Mouse (Mus musculus) T-helper 1 cell (primary cell): ENCODE measurements at regions not wholly inside any gene's neighbourhood (a gene's known extent, or its start where the extent isn't known, plus 50 kb on each side); places are given as distances from the start of the nearest gene placed in this dataset.
"Not testable (repeated sequence)": the region's sequence is repeated elsewhere in the genome, so short reads cannot be mapped to it uniquely, and the experiment has no call there.

Source experiments
- in situ Hi-C: fragments of 300-600 bp; cut with MboI, MseI; formaldehyde crosslinking; loops from one replicate; pipeline ENCODE4 v1.15.1; 2025; ENCODE audit warnings: high pct_unique_total_duplicates

DNA sequence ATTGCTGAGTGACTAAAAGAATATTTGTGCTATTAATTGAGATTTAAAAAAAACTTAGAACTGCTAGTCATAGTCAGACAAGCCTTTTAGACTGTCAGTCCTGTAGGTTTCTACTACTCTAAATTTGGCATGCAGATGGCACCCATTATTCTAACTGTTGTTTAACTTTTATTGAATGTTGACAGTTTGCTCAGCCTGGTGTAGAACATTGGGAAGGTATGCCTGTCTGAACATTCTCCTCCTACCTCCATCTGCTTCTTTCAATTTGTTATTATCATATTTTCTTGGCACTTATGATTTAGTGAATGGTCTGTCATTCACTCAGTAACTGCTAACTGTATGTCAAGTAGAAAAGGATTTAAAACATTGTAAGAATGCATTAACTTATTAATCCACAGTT lies 130.9 kb downstream of the Gmnc start:
- in situ Hi-C loops = no loop called here

DNA sequence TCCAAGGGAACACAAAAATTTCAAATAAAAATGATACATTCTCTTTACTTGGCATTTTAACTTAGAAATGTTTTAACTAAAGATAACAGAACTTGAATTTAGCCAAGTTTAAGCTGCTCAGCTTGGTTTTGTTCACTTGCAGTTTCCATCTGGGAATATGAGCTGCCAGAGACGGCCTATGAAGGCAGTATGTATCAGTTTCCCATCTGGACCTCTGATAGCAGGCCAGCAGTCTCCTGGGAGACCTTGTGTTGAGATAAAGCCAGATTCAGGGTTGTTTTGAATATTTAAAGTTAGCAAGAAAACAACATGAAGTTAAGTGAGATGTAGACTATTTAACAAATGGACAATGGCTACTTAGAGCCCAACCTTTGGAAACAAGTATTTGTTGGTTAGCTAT lies 142.3 kb downstream of the Gmnc start:
- in situ Hi-C loops = no loop called here

DNA sequence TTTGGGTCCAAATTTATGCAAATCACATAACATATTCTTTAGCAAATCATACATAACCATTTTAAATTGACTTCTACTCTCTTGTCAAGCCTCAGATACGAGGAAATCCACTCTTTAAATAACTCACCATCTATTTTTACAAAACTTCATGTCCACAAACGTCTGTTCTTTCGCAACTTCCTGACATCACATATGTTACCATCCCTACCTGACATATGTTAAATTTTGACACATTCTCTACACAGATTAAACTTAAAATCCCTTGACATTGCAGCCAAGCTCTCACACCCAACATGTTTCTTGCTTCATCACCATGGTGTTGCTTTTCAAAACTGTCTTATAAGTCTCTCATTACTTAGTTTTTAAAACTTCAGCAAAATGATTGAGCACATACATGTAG lies 164.4 kb downstream of the Gmnc start:
- in situ Hi-C loops = loop anchor here (10.0 kb wide), 1 partner anchor 1322 kb away; no protein-coding TSS in a partner anchor

DNA sequence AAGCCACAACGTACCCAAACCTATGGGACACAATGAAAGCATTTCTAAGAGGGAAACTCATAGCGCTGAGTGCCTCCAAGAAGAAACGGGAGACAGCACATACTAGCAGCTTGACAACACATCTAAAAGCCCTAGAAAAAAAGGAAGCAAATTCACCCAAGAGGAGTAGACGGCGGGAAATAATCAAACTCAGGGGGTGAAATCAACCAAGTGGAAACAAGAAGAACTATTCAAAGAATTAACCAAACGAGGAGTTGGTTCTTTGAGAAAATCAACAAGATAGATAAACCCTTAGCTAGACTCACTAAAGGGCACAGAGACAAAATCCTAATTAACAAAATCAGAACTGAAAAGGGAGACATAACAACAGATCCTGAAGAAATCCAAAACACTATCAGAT lies 180.3 kb downstream of the Gmnc start:
- in situ Hi-C loops = not testable (repeated sequence)

DNA sequence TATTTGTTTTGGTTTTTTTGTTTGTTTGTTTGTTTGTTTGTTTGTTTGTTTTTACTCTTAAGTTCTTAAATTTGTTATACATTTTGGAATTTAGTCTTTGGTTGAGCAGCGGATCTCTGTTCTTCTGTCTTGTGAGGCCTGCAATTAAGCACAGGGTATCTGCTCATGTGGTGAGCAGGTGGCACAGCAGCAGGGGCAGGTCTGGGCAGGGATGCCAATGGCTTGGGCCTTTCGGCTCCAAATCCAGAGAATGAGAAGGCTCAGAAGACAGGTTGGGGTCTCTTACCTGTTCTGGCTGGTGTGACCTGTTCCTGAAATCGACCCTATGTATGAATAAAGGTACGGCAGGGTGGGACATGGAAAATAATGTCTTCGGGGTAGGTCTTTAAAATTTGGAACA lies 186.0 kb downstream of the Gmnc start:
- in situ Hi-C loops = no loop called here

DNA sequence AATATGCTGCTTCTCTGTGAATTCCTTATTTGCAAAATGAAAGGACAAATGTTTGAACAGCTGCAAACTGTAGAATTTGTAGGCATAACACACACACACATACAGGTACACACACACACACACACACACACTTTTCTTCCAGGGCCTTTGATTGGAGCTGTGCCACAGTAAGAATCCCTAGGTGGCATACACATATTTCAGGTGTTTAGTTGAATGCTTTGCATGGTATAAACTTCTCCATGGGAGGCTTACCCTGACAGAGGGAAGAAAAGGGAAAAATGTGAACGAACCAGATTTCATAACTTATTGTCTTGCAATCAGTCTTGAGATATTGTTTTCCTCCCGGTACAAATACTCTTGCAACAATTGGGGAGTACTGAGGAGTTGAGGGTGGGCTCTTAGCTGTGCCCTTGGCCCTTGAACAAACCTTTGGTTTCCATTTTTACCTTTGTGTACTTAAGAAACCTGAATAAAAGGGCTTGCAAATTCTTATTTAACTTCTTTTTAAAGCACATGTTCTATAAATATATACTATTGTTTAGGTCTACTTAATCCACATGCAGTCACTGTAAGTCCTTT lies 204.3 kb downstream of the Gmnc start:
- in situ Hi-C loops = no loop called here

DNA sequence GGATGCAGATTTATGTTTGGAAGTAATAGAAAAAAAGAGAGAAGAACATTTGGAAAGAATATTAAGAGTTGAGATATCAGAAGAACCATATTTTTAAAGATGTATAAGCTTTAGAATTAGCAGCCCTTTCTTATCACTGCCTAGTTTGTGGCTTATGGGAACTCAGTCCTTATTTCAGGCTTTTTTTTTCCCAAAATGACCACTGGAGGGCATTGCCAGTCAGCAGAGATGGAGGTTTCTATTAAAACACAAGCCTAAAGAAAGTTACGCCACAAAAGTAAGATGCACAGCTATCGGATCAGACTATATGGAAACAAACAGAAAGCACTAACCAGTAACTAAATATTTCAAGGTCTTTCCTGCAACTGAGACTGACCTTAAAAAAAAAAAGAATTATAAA lies 200.8 kb downstream of the Il1rap start:
- in situ Hi-C loops = no loop called here
